In the genomic region with DNA sequence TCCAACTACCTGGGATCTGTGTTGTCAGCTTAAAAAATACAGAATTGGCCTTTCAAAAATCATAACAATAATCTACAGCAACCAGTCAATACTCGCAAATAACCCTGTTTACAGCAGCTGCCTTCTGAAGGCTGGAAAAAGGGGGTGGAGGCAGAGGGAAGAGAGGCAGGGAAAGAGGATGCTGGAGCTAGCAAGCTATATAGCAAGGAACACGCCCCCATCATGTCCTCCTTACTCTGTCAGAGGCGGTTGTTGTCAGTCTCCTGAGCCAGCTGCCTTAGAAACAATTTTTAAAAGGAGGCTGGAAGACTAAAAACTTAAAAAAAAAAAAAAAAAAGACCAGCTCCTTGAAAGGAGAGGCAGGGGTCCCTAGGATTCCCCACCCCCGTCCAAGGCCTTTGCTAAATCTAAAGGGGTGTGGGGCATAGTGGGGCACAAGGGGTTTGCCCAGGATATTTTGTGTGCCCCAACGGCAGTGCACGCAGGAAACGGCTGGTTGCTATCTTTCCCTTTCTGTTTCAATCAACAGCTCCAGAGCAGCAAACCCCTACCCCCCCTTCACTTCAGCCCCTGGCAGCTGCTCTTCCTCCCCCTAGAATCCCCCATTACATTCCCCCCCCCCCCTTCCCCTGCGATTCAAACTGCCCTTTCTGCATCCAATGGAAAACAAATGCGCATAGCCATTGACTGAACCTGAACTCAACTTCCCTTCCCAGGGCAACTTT, we compare ENCODE assay signal across 8 mouse cellular contexts. TPM values are rescaled to one million over a fixed set of nuclear protein-coding genes. Genes with fewer than 3 reads are reported as not detected.
A peak's percentile ranks its signal among the peaks of the same experiment; 100 is the strongest.
DNase-seq lines count a peak whose midpoint lies in the region; ATAC-seq and TF ChIP-seq lines count a peak whose summit lies in the region.

No protein-coding gene starts in this region.

- no peak for TF ChIP-seq CTCF in lung, postnatal 0 days (IDR thresholded peaks at IDR 0.05)

- peak; percentile 32 for DNase-seq in lung, postnatal 0 days (ENCODE audit: low spot score)
- DNase-seq in lung, adult 18-20 months: no peak
- DNase-seq in embryo, embryonic 9.5 days (ENCODE audit: extremely low spot score): peak; percentile 6
- DNase-seq in natural killer cell, adult 2 months (ENCODE audit: low spot score in 2 of 2): peak; percentile 52 to 62
- DNase-seq in gastrocnemius, postnatal 4 days (ENCODE audit: low spot score in 2 of 2): no peak
- DNase-seq in frontal cortex, postnatal 10 days (ENCODE audit: low spot score in 2 of 2): no peak
- no peak for DNase-seq in ovary, postnatal 14 days (ENCODE audit: low spot score)

- peaks cover 9% of the 10 kb centered on the region for H3K4me1 ChIP-seq in lung, postnatal 0 days (ENCODE audit: insufficient read depth, low read depth, low read length)
- H3K4me1 ChIP-seq in intestine, embryonic 15.5 days (replicated peaks): peaks cover 51% of the 10 kb centered on the region

- H3K27ac ChIP-seq in lung, postnatal 0 days (ENCODE audit: low read length): peak overlapping the region; percentile 32; the same call in 1 of the 2 replicates
- H3K27ac ChIP-seq in intestine, embryonic 15.5 days: peak overlapping the region; percentile 90; the same call in 1 of the 2 replicates

- H3K9me3 ChIP-seq in lung, postnatal 0 days (ENCODE audit: low read length): no peaks in the 10 kb centered on the region
- H3K9me3 ChIP-seq in intestine, embryonic 15.5 days: no peaks in the 10 kb centered on the region

- peak overlapping the region; percentile 99 for H3K4me2 ChIP-seq in lung, postnatal 0 days (replicated peaks; ENCODE audit: low read depth, low read length)
- peak overlapping the region; percentile 74 for H3K4me2 ChIP-seq in intestine, embryonic 15.5 days (replicated peaks)

- H3K27me3 ChIP-seq in lung, postnatal 0 days (replicated peaks; ENCODE audit: insufficient read depth, low read length): no peaks in the 10 kb centered on the region
- H3K27me3 ChIP-seq in intestine, embryonic 15.5 days (replicated peaks): no peaks in the 10 kb centered on the region

- no peak for TF ChIP-seq EP300 in lung, postnatal 0 days (IDR thresholded peaks at IDR 0.05)

- no peak for ATAC-seq in lung, postnatal 0 days
- no peak for ATAC-seq in intestine, embryonic 15.5 days

- 0 out of 2 replicates have a peak overlapping the region, but pooled peaks have one; percentile 84 for H3K9ac ChIP-seq in lung, postnatal 0 days (replicated peaks; ENCODE audit: low read depth)
- H3K9ac ChIP-seq in intestine, embryonic 15.5 days: peak overlapping the region; percentile 97; the same call in 1 of the 2 replicates

- no peaks in the 10 kb centered on the region for H3K36me3 ChIP-seq in lung, postnatal 0 days (ENCODE audit: insufficient read depth, low read length)
- H3K36me3 ChIP-seq in intestine, embryonic 15.5 days: no peaks in the 10 kb centered on the region

- WGBS in lung, postnatal 0 days: 27% methylated on average over 9 of the region's 9 CpGs
- 25% methylated on average over 9 of the region's 9 CpGs for WGBS in intestine, embryonic 15.5 days

- H3K4me3 ChIP-seq in lung, postnatal 0 days (ENCODE audit: low read depth, low read length): peak overlapping the region; percentile 96
- peak overlapping the region; percentile 99 for H3K4me3 ChIP-seq in intestine, embryonic 15.5 days (replicated peaks)

RNA-seq across cellular contexts. Expression of a gene that starts 2.2 kb away (rescaled TPM):
- polyA plus RNA-seq in lung, postnatal 0 days (2015; fragmentation: Nextera tagmentation; extraction: Ambion mirVana): 6.9 and 8.1 TPM in 2 replicates
- polyA plus RNA-seq in intestine, embryonic 15.5 days (2015; fragmentation: Nextera tagmentation; extraction: Ambion mirVana): 11.5 and 13.1 TPM in 2 replicates
- 10 to 100 TPM; 27.6 to 31.5 TPM for total RNA-seq in gastrocnemius, postnatal 4 days (2021)

RNA-seq across cellular contexts. Expression of a gene that starts 41.6 kb away (rescaled TPM):
- polyA plus RNA-seq in lung, postnatal 0 days (2015; fragmentation: Nextera tagmentation; extraction: Ambion mirVana): 663 and 736 TPM in 2 replicates
- 920 and 926 TPM in 2 replicates for polyA plus RNA-seq in intestine, embryonic 15.5 days (2015; fragmentation: Nextera tagmentation; extraction: Ambion mirVana)
- 100 to 1,000 TPM; 631 to 643 TPM for total RNA-seq in gastrocnemius, postnatal 4 days (2021)

Comparison
In these comparisons a context has a peak if more than half of its experiments do, and no peak if none do; other contexts are left out.
1. DNase-seq: peak in lung, postnatal 0 days (single experiment), embryo, embryonic 9.5 days (single experiment) and natural killer cell, adult 2 months (2 of 2); none in lung, adult 18-20 months (0 of 2), gastrocnemius, postnatal 4 days (0 of 2), frontal cortex, postnatal 10 days (0 of 2) and ovary, postnatal 14 days (single experiment).